Mouse (Mus musculus) midbrain, embryonic 11.5 days (tissue): Measurements from ENCODE around the gene Nudc. TPM values are rescaled to one million over a fixed set of nuclear protein-coding genes. Genes with fewer than 3 reads are reported as not detected.
A peak's percentile ranks its signal among the peaks of the same experiment; 100 is the strongest.

Source experiments
- ATAC-seq: fragments of 200-750 bp; cut with Nextera tagmentation; 2 replicates; pipeline ENCODE4 v1.8.0; 2017; ENCODE audit warnings: moderate TSS enrichment, moderate library complexity; ENCODE audit not compliant: low FRiP score
- DNase-seq: peaks from one replicate; pipeline ENCODE4 v3.0.0; 2015; ENCODE audit warnings: low spot score; ENCODE audit errors: missing footprints
- H3K27ac ChIP-seq: fragments of 300-500 bp; sonication (generic); 2 replicates; pipeline ENCODE4 v1.5.1; 2014; ENCODE audit warnings: low read depth, low read length
- H3K27me3 ChIP-seq: fragments of 300-500 bp; sonication (generic); 2 replicates; pipeline ENCODE4 v1.6.1; 2014; ENCODE audit warnings: mild to moderate bottlenecking, low read length, moderate library complexity, mixed read lengths; ENCODE audit not compliant: control insufficient read depth, insufficient read depth
- H3K36me3 ChIP-seq: fragments of 300-500 bp; sonication (generic); 2 replicates; pipeline ENCODE4 v1.6.1; 2014; ENCODE audit warnings: mild to moderate bottlenecking, low read length, moderate library complexity, mixed read lengths; ENCODE audit not compliant: control insufficient read depth, insufficient read depth
- H3K4me1 ChIP-seq: fragments of 300-500 bp; sonication (generic); 2 replicates; pipeline ENCODE4 v1.6.1; 2014; ENCODE audit warnings: low read length; ENCODE audit not compliant: control insufficient read depth, insufficient read depth
- H3K4me2 ChIP-seq: fragments of 300-500 bp; sonication (generic); 2 replicates; pipeline ENCODE4 v1.6.1; 2014; ENCODE audit warnings: mild to moderate bottlenecking, moderate library complexity
- H3K4me3 ChIP-seq: fragments of 300-500 bp; sonication (generic); 2 replicates; pipeline ENCODE4 v1.5.1; 2014; ENCODE audit warnings: low read depth, low read length
- H3K9ac ChIP-seq: fragments of 300-500 bp; sonication (generic); 2 replicates; pipeline ENCODE4 v1.6.1; 2014; ENCODE audit warnings: low read length
- H3K9me3 ChIP-seq: fragments of 300-500 bp; sonication (generic); 2 replicates; pipeline ENCODE4 v1.6.1; 2016; ENCODE audit warnings: low read length; ENCODE audit not compliant: control insufficient read depth
- WGBS: fragments of 180-500 bp; shearing (Covaris S2); extraction: QIAGEN DNeasy Blood & Tissue Kit; methylation state at CpG from one replicate; pipeline ENCODE4 v1.1.7; 2014; 5-methylcytosine and 5-hydroxymethylcytosine counted together
- polyA plus RNA-seq: library from polyadenylated mRNA; unstranded; fragments of >200 nt; fragmentation: Nextera tagmentation; extraction: Ambion mirVana; gene quantifications from 2 replicates; pipeline ENCODE4 v1.2.1, GENCODE M21; 2014

Gene Nudc
- polyA plus RNA-seq, 1 experiment from 2014 or later = 330 TPM

- Histone ChIP-seq H3K4me3 (no peak within 1 kb of the TSS), H3K9ac (no peak within 1 kb of the TSS), H3K9me3 (no peaks in the 10 kb centered on the region), H3K27ac (no peak within 1 kb of the TSS), H3K27me3 (no peaks in the 10 kb centered on the region), H3K4me2 (no peak within 1 kb of the TSS), H3K36me3 (no peaks in the 10 kb centered on the region), H3K4me1 (no peaks in the 10 kb centered on the region)
- no peak for ATAC-seq
- DNase-seq = no peak
- WGBS = 77% methylated on average over 10 of the region's 10 CpGs
Observed at GRCm38 (mm10) chr4:133552768-133553447, 7.1 kb upstream of the Nudc start, which contains the start of gene Nr0b2. TSS of gene Nr0b2 (plus strand) at chr4:133553376.

- Histone ChIP-seq H3K4me1 (no peaks in the 10 kb centered on the region), H3K36me3 (no peaks in the 10 kb centered on the region), H3K9me3 (no peaks in the 10 kb centered on the region), H3K27ac (no peak overlapping the region), H3K9ac (no peak overlapping the region), H3K27me3 (no peaks in the 10 kb centered on the region), H3K4me2 (no peak overlapping the region), H3K4me3 (no peak overlapping the region)
- 79% methylated on average over 1 of the region's 1 CpGs for WGBS
- no peak for DNase-seq
- no peak for ATAC-seq
Observed at GRCm38 (mm10) chr4:133552029-133552428, 6.2 kb upstream of the Nudc start.

DNA sequence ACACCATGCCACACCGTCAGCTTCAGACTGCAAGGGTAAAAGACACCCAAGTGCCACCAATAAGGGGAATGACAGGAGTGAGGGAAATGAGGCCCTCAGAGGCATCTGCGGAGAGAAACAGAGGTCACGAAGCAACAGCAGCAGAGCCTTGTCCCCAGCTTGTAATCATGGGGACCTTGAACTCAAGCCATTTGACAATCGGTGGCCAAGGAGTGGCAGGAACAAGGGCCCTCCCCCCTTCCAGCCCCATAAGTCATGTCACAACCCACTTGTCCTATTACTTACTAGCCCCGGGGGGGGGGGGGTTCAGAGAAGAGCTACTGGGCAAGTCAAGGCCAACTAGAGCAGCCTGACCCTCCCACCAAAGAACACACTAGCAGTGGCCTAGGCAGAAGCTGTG is 9.1 kb downstream of the Nudc start:
- WGBS = 94% methylated on average over 5 of the region's 5 CpGs
- no peak for ATAC-seq
- H3K27ac ChIP-seq = no peak overlapping the region

GRCm38 (mm10) chr4:133536081-133536480 is 9.7 kb downstream of the Nudc start:
- 95% methylated on average over 3 of the region's 3 CpGs for WGBS
- Histone ChIP-seq H3K4me2 (no peak overlapping the region), H3K4me1 (no peaks in the 10 kb centered on the region), H3K4me3 (no peak overlapping the region), H3K9me3 (no peaks in the 10 kb centered on the region), H3K27ac (no peak overlapping the region), H3K36me3 (peaks cover 36% of the 10 kb centered on the region), H3K9ac (no peak overlapping the region), H3K27me3 (no peaks in the 10 kb centered on the region)
- DNase-seq (no peak), ATAC-seq (no peak)

More for the DNA sequence above, 9.1 kb downstream of the Nudc start:
- no peaks in the 10 kb centered on the region for H3K27me3 ChIP-seq
- no peak overlapping the region for H3K4me2 ChIP-seq
- H3K36me3 ChIP-seq = peaks cover 31% of the 10 kb centered on the region
- DNase-seq = no peak
- H3K9me3 ChIP-seq = no peaks in the 10 kb centered on the region
- H3K4me3 ChIP-seq = no peak overlapping the region
- H3K4me1 ChIP-seq = no peaks in the 10 kb centered on the region
- H3K9ac ChIP-seq = no peak overlapping the region

GRCm38 (mm10) chr4:133532777-133533176 is 13.0 kb downstream of the Nudc start:
- DNase-seq (no peak), ATAC-seq (no peak)
- Histone ChIP-seq H3K9me3 (no peaks in the 10 kb centered on the region), H3K4me1 (no peaks in the 10 kb centered on the region), H3K4me3 (no peak overlapping the region), H3K27me3 (no peaks in the 10 kb centered on the region), H3K9ac (no peak overlapping the region), H3K4me2 (no peak overlapping the region), H3K36me3 (peaks cover 37% of the 10 kb centered on the region), H3K27ac (no peak overlapping the region)
- 91% methylated on average over 3 of the region's 3 CpGs for WGBS

DNA sequence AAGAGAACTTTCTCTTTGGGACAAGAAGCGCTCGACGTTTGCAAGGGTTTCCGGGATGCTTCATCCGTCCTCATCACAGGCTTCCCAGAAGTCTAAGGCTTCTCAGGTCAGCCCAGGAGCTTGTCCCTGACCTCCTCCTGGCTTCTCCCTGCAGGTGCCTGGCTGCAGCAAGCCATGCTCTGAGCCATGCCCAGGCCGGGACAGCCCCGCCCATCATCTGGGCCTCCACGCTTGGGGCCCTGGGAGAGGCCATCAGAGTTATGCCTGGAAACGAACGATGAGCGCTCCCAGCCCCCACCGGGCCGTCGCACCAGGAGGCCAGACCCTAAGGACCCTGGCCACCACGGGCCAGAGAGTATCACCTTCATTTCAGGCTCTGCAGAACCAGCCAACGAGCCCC is 18.0 kb downstream of the Nudc start:
- no peaks in the 10 kb centered on the region for H3K9me3 ChIP-seq
- peaks cover 14% of the 10 kb centered on the region for H3K36me3 ChIP-seq
- H3K4me3 ChIP-seq = no peak overlapping the region
- H3K9ac ChIP-seq = no peak overlapping the region
- H3K27me3 ChIP-seq = no peaks in the 10 kb centered on the region
- H3K27ac ChIP-seq = no peak overlapping the region
- DNase-seq (peak; percentile 71), ATAC-seq (no peak)
- H3K4me2 ChIP-seq = no peak overlapping the region
- 75% methylated on average over 16 of the region's 16 CpGs for WGBS
- H3K4me1 ChIP-seq = no peaks in the 10 kb centered on the region

DNA sequence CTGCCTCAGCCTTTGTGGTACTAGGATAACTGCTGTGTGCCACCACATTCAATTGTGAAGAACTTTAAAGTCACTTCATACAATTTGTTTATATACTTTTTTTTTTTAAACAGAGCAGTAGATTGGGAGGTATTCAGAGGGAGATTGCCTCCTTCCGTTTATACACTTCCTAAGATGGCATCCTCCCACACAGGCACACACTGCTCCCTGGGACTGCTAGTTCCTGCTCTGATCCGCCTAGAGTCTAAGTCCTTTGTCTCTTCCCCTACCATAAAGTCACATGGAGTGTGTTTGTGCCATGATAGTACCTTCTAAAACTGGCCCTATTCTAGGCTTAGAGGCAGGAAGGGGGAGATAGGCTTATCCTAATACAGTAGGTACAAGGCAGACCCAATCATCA is 24.3 kb downstream of the Nudc start:
- DNase-seq (no peak), ATAC-seq (no peak)
- WGBS = 71% methylated on average over 2 of the region's 2 CpGs
- Histone ChIP-seq H3K27me3 (peaks cover 34% of the 10 kb centered on the region), H3K36me3 (no peaks in the 10 kb centered on the region), H3K9ac (no peak overlapping the region), H3K4me2 (no peak overlapping the region), H3K4me1 (no peaks in the 10 kb centered on the region), H3K9me3 (no peaks in the 10 kb centered on the region), H3K27ac (no peak overlapping the region), H3K4me3 (no peak overlapping the region)

GRCm38 (mm10) chr4:133519369-133519665 is 26.5 kb downstream of the Nudc start:
- Histone ChIP-seq H3K27ac (no peak overlapping the region), H3K9me3 (no peaks in the 10 kb centered on the region), H3K4me2 (peak overlapping the region; percentile 32), H3K36me3 (no peaks in the 10 kb centered on the region), H3K9ac (no peak overlapping the region), H3K27me3 (peaks cover 34% of the 10 kb centered on the region), H3K4me3 (peak overlapping the region; percentile 20), H3K4me1 (no peaks in the 10 kb centered on the region)
- ATAC-seq (no peak), DNase-seq (peak; percentile 84)
- 8% methylated on average over 25 of the region's 25 CpGs for WGBS

- peaks cover 34% of the 10 kb centered on the region for H3K27me3 ChIP-seq
Observed at GRCm38 (mm10) chr4:133518601-133519368, 27.0 kb downstream of the Nudc start, which contains the start of gene Kdf1. TSS of gene Kdf1 (plus strand) at chr4:133518963.

More at GRCm38 (mm10) chr4:133518601-133519368, 27.0 kb downstream of the Nudc start, which contains the start of gene Kdf1:
- Histone ChIP-seq H3K36me3 (no peaks in the 10 kb centered on the region), H3K4me1 (no peaks in the 10 kb centered on the region), H3K9me3 (no peaks in the 10 kb centered on the region), H3K9ac (no peak within 1 kb of the TSS), H3K4me3 (peak within 1 kb of the TSS; percentile 20), H3K4me2 (peak within 1 kb of the TSS; percentile 32), H3K27ac (no peak within 1 kb of the TSS)
- ATAC-seq (no peak), DNase-seq (peak; percentile 74)
- WGBS = 5% methylated on average over 47 of the region's 69 CpGs
